Mouse (Mus musculus) embryonic stem cell, embryonic (primary cell): ENCODE data around the gene Slc9a3.

Source experiments
- CTCF ChIA-PET, 4 experiments: fragments of 300-600 bp in 2 of 4; fragments of 350-600 bp in 2 of 4; sonication (Branson Sonifier 250); formaldehyde crosslinking; loops; one replicate each; lab custom pipeline; 2022; ENCODE audit warnings: inconsistent platforms in 2 of 4; lab: Charles Lee
- POLR2A ChIA-PET, 4 experiments: fragments of 300-600 bp in 2 of 4; fragments of 350-600 bp in 2 of 4; sonication (Branson Sonifier 250); formaldehyde crosslinking; loops; one replicate each; lab custom pipeline; 2022; ENCODE audit warnings: antibody characterized with exemption in 4 of 4, inconsistent platforms in 1 of 4; lab: Charles Lee

Slc9a3 gene

GRCm38 (mm10) chr13:74208986-74209345, 87.7 kb downstream of the Slc9a3 start:
- ChIA-PET POLR2A (interaction anchor here in 3 of 4 experiments (0.6 to 2.5 kb wide), 22 partner anchors 10 to 271 kb away, joined by 3 to 16 read pairs (median 4); partner anchors contain the start of genes Pdcd6 (in 3 of the 3), Cep72 (in 2 of the 3), Tppp (in 2 of the 3) and Brd9 (in 1 of the 3)), CTCF (interaction anchor here in 3 of 4 experiments (0.5 to 1.5 kb wide), 3 partner anchors 51 to 517 kb away, joined by 4 read pairs; no protein-coding TSS in a partner anchor)

GRCm38 (mm10) chr13:74218441-74218840, 97.2 kb downstream of the Slc9a3 start:
- CTCF ChIA-PET: no interaction called here

More at GRCm38 (mm10) chr13:74218441-74218840, 97.2 kb downstream of the Slc9a3 start:
- POLR2A ChIA-PET: no interaction called here
